Mouse (Mus musculus): ENCODE data around the gene Itsn1. TPM values are rescaled to one million over a fixed set of nuclear protein-coding genes. Genes with fewer than 3 reads are reported as not detected.

Itsn1 gene
- polyA plus RNA-seq, 1 experiment from 2014 or later = 40.1 TPM

- ATAC-seq (replicated peaks; ENCODE audit: insufficient number of reproducible peaks, low FRiP score, low TSS enrichment, low read depth) (no peak), DNase-seq (ENCODE audit: low spot score) (no peak)
- 78% methylated on average over 13 of the region's 13 CpGs for WGBS
- no peaks in the 10 kb centered on the region for H3K4me1 ChIP-seq (ENCODE audit: control insufficient read depth, insufficient read depth, low read length)
- H3K27ac ChIP-seq (replicated peaks; ENCODE audit: low read depth, low read length) = no peak overlapping the region
- H3K27me3 ChIP-seq (ENCODE audit: control insufficient read depth, insufficient read depth, low read length) = no peaks in the 10 kb centered on the region
- H3K4me3 ChIP-seq (ENCODE audit: low read depth, low read length) = no peak overlapping the region
- no peak overlapping the region for H3K4me2 ChIP-seq (ENCODE audit: low read depth, low read length)
- H3K9me3 ChIP-seq (replicated peaks; ENCODE audit: control insufficient read depth, low read length) = no peaks in the 10 kb centered on the region
- H3K9ac ChIP-seq (replicated peaks; ENCODE audit: low read length) = no peak overlapping the region
- H3K36me3 ChIP-seq (replicated peaks; ENCODE audit: control insufficient read depth, insufficient read depth, low read depth, low read length) = no peaks in the 10 kb centered on the region
These were observed 22.7 kb downstream of the Itsn1 start for GRCm38 (mm10) chr16:91751644-91752385.

GRCm38 (mm10) chr16:91753611-91754010 is 24.5 kb downstream of the Itsn1 start:
- no peaks in the 10 kb centered on the region for H3K27me3 ChIP-seq (ENCODE audit: control insufficient read depth, insufficient read depth, low read length)
- no peaks in the 10 kb centered on the region for H3K9me3 ChIP-seq (replicated peaks; ENCODE audit: control insufficient read depth, low read length)
- H3K4me2 ChIP-seq (ENCODE audit: low read depth, low read length) = no peak overlapping the region
- H3K36me3 ChIP-seq (replicated peaks; ENCODE audit: control insufficient read depth, insufficient read depth, low read depth, low read length) = no peaks in the 10 kb centered on the region
- no peaks in the 10 kb centered on the region for H3K4me1 ChIP-seq (ENCODE audit: control insufficient read depth, insufficient read depth, low read length)
- no peak overlapping the region for H3K27ac ChIP-seq (replicated peaks; ENCODE audit: low read depth, low read length)
- DNase-seq (ENCODE audit: low spot score) = no peak
- 85% methylated on average over 4 of the region's 4 CpGs for WGBS
- H3K4me3 ChIP-seq (ENCODE audit: low read depth, low read length) = no peak overlapping the region
- no peak overlapping the region for H3K9ac ChIP-seq (replicated peaks; ENCODE audit: low read length)
- ATAC-seq (replicated peaks; ENCODE audit: insufficient number of reproducible peaks, low FRiP score, low TSS enrichment, low read depth) = no peak

DNA sequence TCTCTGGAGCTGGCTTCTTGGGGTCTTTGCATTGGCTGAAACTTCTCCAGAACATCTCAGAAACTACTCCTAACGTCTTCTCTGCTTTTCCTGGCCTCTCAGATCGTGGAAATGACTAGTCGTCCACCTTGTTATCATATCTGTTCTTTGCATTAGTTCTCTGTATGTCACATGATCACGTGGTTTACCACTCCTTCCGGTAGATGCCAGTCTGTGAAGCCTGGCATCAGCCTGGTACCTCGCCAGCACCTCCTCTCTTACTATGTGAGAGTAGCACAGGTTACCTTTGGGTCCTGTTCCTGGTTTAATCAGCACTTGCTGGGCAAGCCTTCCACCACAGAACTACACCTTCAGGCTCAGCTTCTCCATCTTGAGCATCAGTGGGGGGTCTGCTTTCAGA is 25.9 kb downstream of the Itsn1 start:
- H3K4me2 ChIP-seq (ENCODE audit: low read depth, low read length) = no peak overlapping the region
- DNase-seq (ENCODE audit: low spot score) (no peak), ATAC-seq (replicated peaks; ENCODE audit: insufficient number of reproducible peaks, low FRiP score, low TSS enrichment, low read depth) (no peak)
- no peaks in the 10 kb centered on the region for H3K27me3 ChIP-seq (ENCODE audit: control insufficient read depth, insufficient read depth, low read length)
- WGBS = 91% methylated on average over 6 of the region's 6 CpGs
- no peaks in the 10 kb centered on the region for H3K9me3 ChIP-seq (replicated peaks; ENCODE audit: control insufficient read depth, low read length)
- no peak overlapping the region for H3K4me3 ChIP-seq (ENCODE audit: low read depth, low read length)
- no peaks in the 10 kb centered on the region for H3K36me3 ChIP-seq (replicated peaks; ENCODE audit: control insufficient read depth, insufficient read depth, low read depth, low read length)
- no peak overlapping the region for H3K27ac ChIP-seq (replicated peaks; ENCODE audit: low read depth, low read length)
- no peak overlapping the region for H3K9ac ChIP-seq (replicated peaks; ENCODE audit: low read length)
- H3K4me1 ChIP-seq (ENCODE audit: control insufficient read depth, insufficient read depth, low read length) = no peaks in the 10 kb centered on the region

DNA sequence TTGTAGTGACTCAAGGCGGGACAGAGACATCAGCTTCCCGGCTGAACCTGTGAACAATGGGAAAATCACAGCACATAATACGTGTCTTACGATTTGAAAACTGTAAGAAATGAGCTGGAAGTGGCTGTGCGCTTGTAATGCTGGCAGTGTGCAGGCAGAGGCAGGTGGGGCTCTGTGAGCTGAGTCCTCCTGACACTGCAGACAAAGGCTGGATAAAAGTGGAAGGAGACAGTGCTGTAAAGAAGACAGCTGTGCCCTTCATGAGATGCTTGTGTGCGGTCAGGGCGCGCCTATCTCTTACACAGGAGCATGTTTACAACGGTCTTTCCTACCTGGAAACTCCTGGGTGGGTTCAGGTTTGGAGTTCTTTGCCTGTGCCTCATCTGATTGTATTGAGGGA is 32.1 kb downstream of the Itsn1 start:
- H3K4me1 ChIP-seq (ENCODE audit: control insufficient read depth, insufficient read depth, low read length) = no peaks in the 10 kb centered on the region
- H3K27ac ChIP-seq (replicated peaks; ENCODE audit: low read depth, low read length) = no peak overlapping the region
- ATAC-seq (replicated peaks; ENCODE audit: insufficient number of reproducible peaks, low FRiP score, low TSS enrichment, low read depth) (0 out of 2 replicates have a peak, but pooled peaks have one; percentile 18), DNase-seq (ENCODE audit: low spot score) (no peak)
- H3K27me3 ChIP-seq (ENCODE audit: control insufficient read depth, insufficient read depth, low read length) = no peaks in the 10 kb centered on the region
- no peaks in the 10 kb centered on the region for H3K9me3 ChIP-seq (replicated peaks; ENCODE audit: control insufficient read depth, low read length)
- H3K9ac ChIP-seq (replicated peaks; ENCODE audit: low read length) = no peak overlapping the region
- H3K4me2 ChIP-seq (ENCODE audit: low read depth, low read length) = no peak overlapping the region
- 85% methylated on average over 9 of the region's 9 CpGs for WGBS
- no peaks in the 10 kb centered on the region for H3K36me3 ChIP-seq (replicated peaks; ENCODE audit: control insufficient read depth, insufficient read depth, low read depth, low read length)
- H3K4me3 ChIP-seq (ENCODE audit: low read depth, low read length) = no peak overlapping the region

- Histone ChIP-seq H3K4me3 (ENCODE audit: low read depth, low read length) (no peak overlapping the region), H3K4me2 (ENCODE audit: low read depth, low read length) (no peak overlapping the region), H3K27ac (replicated peaks; ENCODE audit: low read depth, low read length) (no peak overlapping the region), H3K27me3 (ENCODE audit: control insufficient read depth, insufficient read depth, low read length) (no peaks in the 10 kb centered on the region), H3K4me1 (ENCODE audit: control insufficient read depth, insufficient read depth, low read length) (no peaks in the 10 kb centered on the region), H3K9ac (replicated peaks; ENCODE audit: low read length) (no peak overlapping the region), H3K36me3 (replicated peaks; ENCODE audit: control insufficient read depth, insufficient read depth, low read depth, low read length) (no peaks in the 10 kb centered on the region), H3K9me3 (replicated peaks; ENCODE audit: control insufficient read depth, low read length) (no peaks in the 10 kb centered on the region)
- no peak for ATAC-seq (replicated peaks; ENCODE audit: insufficient number of reproducible peaks, low FRiP score, low TSS enrichment, low read depth)
- whole genome bisulfite sequencing = 83% methylated on average over 3 of the region's 3 CpGs
- DNase-seq (ENCODE audit: low spot score) = no peak
These were observed 32.7 kb downstream of the Itsn1 start for GRCm38 (mm10) chr16:91761761-91762160.

GRCm38 (mm10) chr16:91762476-91762875 is 33.4 kb downstream of the Itsn1 start:
- ATAC-seq (replicated peaks; ENCODE audit: insufficient number of reproducible peaks, low FRiP score, low TSS enrichment, low read depth) = no peak
- no peak for DNase-seq (ENCODE audit: low spot score)
- Histone ChIP-seq H3K4me1 (ENCODE audit: control insufficient read depth, insufficient read depth, low read length) (no peaks in the 10 kb centered on the region), H3K27ac (replicated peaks; ENCODE audit: low read depth, low read length) (no peak overlapping the region), H3K4me2 (ENCODE audit: low read depth, low read length) (no peak overlapping the region), H3K27me3 (ENCODE audit: control insufficient read depth, insufficient read depth, low read length) (no peaks in the 10 kb centered on the region), H3K9me3 (replicated peaks; ENCODE audit: control insufficient read depth, low read length) (no peaks in the 10 kb centered on the region), H3K4me3 (ENCODE audit: low read depth, low read length) (no peak overlapping the region), H3K36me3 (replicated peaks; ENCODE audit: control insufficient read depth, insufficient read depth, low read depth, low read length) (no peaks in the 10 kb centered on the region), H3K9ac (replicated peaks; ENCODE audit: low read length) (no peak overlapping the region)
- 60% methylated on average over 7 of the region's 7 CpGs for WGBS

DNA sequence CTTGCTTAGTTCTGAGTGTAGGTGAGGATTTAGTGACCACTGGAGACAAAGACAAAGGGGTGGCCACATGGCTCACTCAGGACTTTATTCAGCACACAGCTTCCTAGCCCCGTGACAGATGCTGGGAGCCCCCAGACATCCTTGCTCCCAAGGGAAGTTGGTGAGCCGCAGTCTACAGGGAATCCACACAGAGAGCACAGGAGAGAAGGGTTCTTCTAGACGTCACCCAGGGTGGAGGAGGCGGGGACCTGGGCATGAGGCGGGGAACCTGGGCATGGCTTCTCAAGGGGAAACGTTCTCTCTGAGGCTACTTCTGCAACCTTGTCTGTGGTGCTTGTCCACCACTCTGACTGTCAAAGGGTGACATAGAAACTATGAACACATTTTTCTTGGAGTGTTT is 34.9 kb downstream of the Itsn1 start:
- H3K4me3 ChIP-seq (ENCODE audit: low read depth, low read length) = no peak overlapping the region
- no peaks in the 10 kb centered on the region for H3K4me1 ChIP-seq (ENCODE audit: control insufficient read depth, insufficient read depth, low read length)
- DNase-seq (ENCODE audit: low spot score) = no peak
- WGBS = 65% methylated on average over 6 of the region's 6 CpGs
- no peak overlapping the region for H3K27ac ChIP-seq (replicated peaks; ENCODE audit: low read depth, low read length)
- no peaks in the 10 kb centered on the region for H3K27me3 ChIP-seq (ENCODE audit: control insufficient read depth, insufficient read depth, low read length)
- H3K4me2 ChIP-seq (ENCODE audit: low read depth, low read length) = no peak overlapping the region
- no peaks in the 10 kb centered on the region for H3K36me3 ChIP-seq (replicated peaks; ENCODE audit: control insufficient read depth, insufficient read depth, low read depth, low read length)
- H3K9me3 ChIP-seq (replicated peaks; ENCODE audit: control insufficient read depth, low read length) = no peaks in the 10 kb centered on the region
- no peak overlapping the region for H3K9ac ChIP-seq (replicated peaks; ENCODE audit: low read length)
- ATAC-seq (replicated peaks; ENCODE audit: insufficient number of reproducible peaks, low FRiP score, low TSS enrichment, low read depth) = no peak

DNA sequence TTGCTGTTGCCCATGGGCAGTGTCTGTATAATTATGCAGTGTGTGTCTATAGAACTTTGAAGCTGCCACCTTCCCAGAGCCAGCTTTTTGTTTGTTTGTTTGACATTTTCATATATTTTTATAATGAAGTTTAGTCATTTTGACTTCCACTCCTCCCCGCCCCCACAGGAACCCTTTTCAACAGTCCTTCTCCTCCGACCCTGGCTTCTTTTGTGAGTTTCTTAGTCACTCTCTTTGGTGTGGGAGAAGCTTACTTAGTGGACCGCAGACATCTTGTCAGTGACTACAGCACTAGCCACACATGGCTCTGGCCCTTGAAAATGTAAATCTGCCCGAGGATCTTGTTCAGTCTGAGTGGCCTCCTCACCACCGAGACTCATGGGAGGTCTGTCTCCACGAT is 35.3 kb downstream of the Itsn1 start:
- Histone ChIP-seq H3K4me1 (ENCODE audit: control insufficient read depth, insufficient read depth, low read length) (no peaks in the 10 kb centered on the region), H3K36me3 (replicated peaks; ENCODE audit: control insufficient read depth, insufficient read depth, low read depth, low read length) (no peaks in the 10 kb centered on the region), H3K9me3 (replicated peaks; ENCODE audit: control insufficient read depth, low read length) (no peaks in the 10 kb centered on the region), H3K9ac (replicated peaks; ENCODE audit: low read length) (no peak overlapping the region), H3K4me2 (ENCODE audit: low read depth, low read length) (no peak overlapping the region), H3K27ac (replicated peaks; ENCODE audit: low read depth, low read length) (no peak overlapping the region), H3K27me3 (ENCODE audit: control insufficient read depth, insufficient read depth, low read length) (no peaks in the 10 kb centered on the region), H3K4me3 (ENCODE audit: low read depth, low read length) (no peak overlapping the region)
- WGBS = 83% methylated on average over 6 of the region's 6 CpGs
- DNase-seq (ENCODE audit: low spot score) (no peak), ATAC-seq (replicated peaks; ENCODE audit: insufficient number of reproducible peaks, low FRiP score, low TSS enrichment, low read depth) (no peak)

Data from embryonic facial prominence, embryonic 11.5 days (tissue).